Mouse (Mus musculus) heart, postnatal 0 days (tissue): ENCODE measurements around the gene Nup214. TPM values are rescaled to one million over a fixed set of nuclear protein-coding genes. Genes with fewer than 3 reads are reported as not detected.
"Not testable (repeated sequence)": the region's sequence is repeated elsewhere in the genome, so short reads cannot be mapped to it uniquely, and the experiment has no call there.

Experiments used
- ATAC-seq: fragments of 200-750 bp; cut with Nextera tagmentation; 2 replicates; pipeline ENCODE4 v1.8.0; 2017; ENCODE audit warnings: low read depth, moderate number of reproducible peaks, moderate library complexity; ENCODE audit not compliant: insufficient read depth
- DNase-seq: peaks from one replicate; pipeline ENCODE4 v3.0.0-alpha.2; 2016; ENCODE audit warnings: low spot score
- H3K27ac ChIP-seq: fragments of 300-500 bp; sonication (generic); 2 replicates; pipeline ENCODE4 v1.5.1; 2014; ENCODE audit warnings: low read depth, mild to moderate bottlenecking
- H3K27me3 ChIP-seq: fragments of 300-500 bp; sonication (generic); 2 replicates; pipeline ENCODE4 v1.6.1; 2014; ENCODE audit warnings: low read length, mixed read lengths; ENCODE audit not compliant: control insufficient read depth, insufficient read depth
- H3K36me3 ChIP-seq: fragments of 300-500 bp; sonication (generic); replicated peaks from 2 replicates; pipeline ENCODE4 v1.6.1; 2014; ENCODE audit warnings: low read length, mixed read lengths; ENCODE audit not compliant: control insufficient read depth, insufficient read depth
- H3K4me1 ChIP-seq: fragments of 300-500 bp; sonication (generic); 2 replicates; pipeline ENCODE4 v1.6.1; 2014; ENCODE audit warnings: antibody characterized with exemption; ENCODE audit not compliant: control insufficient read depth, insufficient read depth
- H3K4me2 ChIP-seq: fragments of 300-500 bp; sonication (generic); 2 replicates; pipeline ENCODE4 v1.6.1; 2014; ENCODE audit warnings: low read depth, mild to moderate bottlenecking, low read length, moderate library complexity
- H3K4me3 ChIP-seq: fragments of 300-500 bp; sonication (generic); 2 replicates; pipeline ENCODE4 v1.5.1; 2014; ENCODE audit warnings: low read depth, low read length
- H3K9ac ChIP-seq: fragments of 300-500 bp; sonication (generic); replicated peaks from 2 replicates; pipeline ENCODE4 v1.6.1; 2014; ENCODE audit warnings: low read depth, low read length, mixed read lengths
- H3K9me3 ChIP-seq: fragments of 300-500 bp; sonication (generic); replicated peaks from 2 replicates; pipeline ENCODE4 v1.6.1; 2016; ENCODE audit warnings: low read length; ENCODE audit not compliant: control insufficient read depth
- CTCF ChIP-seq: IDR thresholded peaks from 2 replicates; pipeline ENCODE4 v1.5.1; 2016; ENCODE audit warnings: antibody characterized with exemption, control low read depth, low read depth
- EP300 ChIP-seq: IDR thresholded peaks from 2 replicates; pipeline ENCODE4 v1.6.1; 2016; ENCODE audit warnings: antibody characterized with exemption, low read depth
- WGBS: fragments of 180-500 bp; shearing (Covaris S2); extraction: QIAGEN DNeasy Blood & Tissue Kit; methylation state at CpG from one replicate; pipeline ENCODE4 v1.1.7; 2014; 5-methylcytosine and 5-hydroxymethylcytosine counted together
- polyA plus RNA-seq: library from polyadenylated mRNA; unstranded; fragments of >200 nt; fragmentation: Nextera tagmentation; extraction: Ambion mirVana; gene quantifications from 2 replicates; pipeline ENCODE4 v1.2.1, GENCODE M21; 2015
- total RNA-seq: library from RNA; depleted of rRNA; stranded (reverse); fragments of >200 nt; gene quantifications from 2 replicates; pipeline ENCODE4 v1.2.3, GENCODE M21; 2014; ENCODE audit warnings: low replicate concordance

The Nup214 gene
- total and polyA plus RNA-seq, 2 experiments from 2014 or later, result 17.3 to 35.7 TPM

DNA sequence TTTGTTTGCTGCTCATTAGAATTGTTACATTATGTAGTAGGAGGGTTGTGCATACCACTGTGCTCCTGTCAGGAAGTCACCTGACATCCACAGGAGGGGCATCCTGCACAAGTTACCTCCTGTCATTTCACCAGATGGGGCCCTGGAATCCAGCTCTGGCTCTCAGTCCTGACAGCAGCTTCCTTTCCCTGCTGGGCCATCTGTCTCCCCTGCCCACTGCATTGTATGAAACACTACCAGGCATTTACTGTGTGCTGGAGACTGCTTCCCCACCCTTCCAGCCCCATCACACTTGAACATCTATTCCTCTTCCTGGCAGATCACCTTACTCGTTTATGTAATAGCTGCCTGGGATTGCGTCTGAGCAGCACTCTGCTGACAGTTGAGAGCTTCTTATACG, 55.4 kb downstream of the Nup214 start:
- Histone ChIP-seq H3K4me1 (no peaks in the 10 kb centered on the region), H3K36me3 (peaks cover 85% of the 10 kb centered on the region), H3K27me3 (no peaks in the 10 kb centered on the region), H3K9ac (no peak overlapping the region), H3K9me3 (no peaks in the 10 kb centered on the region), H3K4me2 (no peak overlapping the region), H3K4me3 (no peak overlapping the region), H3K27ac (no peak overlapping the region)
- WGBS, result 77% methylated on average over 3 of the region's 3 CpGs
- TF ChIP-seq CTCF (no peak), EP300 (no peak)
- ATAC-seq (no peak), DNase-seq (no peak)

DNA sequence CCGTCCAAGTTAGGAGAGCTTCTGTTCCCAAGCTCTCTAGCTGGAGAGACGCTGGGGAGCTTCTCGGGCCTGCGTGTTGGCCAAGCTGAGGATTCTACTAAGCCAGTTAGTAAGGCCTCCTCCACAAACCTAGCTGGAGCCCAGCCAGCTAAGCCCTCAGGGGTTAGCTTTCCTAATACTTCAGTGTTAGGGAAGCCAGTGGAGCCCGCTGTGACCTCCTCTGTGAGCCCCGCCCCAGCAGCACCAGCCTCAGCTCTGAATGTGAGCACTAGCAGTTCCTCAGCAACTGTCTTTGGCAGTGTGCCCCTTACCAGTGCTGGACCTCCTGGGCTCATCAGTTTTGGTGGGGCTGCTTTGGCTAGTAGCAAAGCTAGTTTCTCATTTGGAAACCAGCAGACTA, 59.2 kb downstream of the Nup214 start:
- H3K9me3 ChIP-seq, result no peaks in the 10 kb centered on the region
- H3K4me1 ChIP-seq, result peaks cover 10% of the 10 kb centered on the region; the same call in 1 of the 2 replicates
- H3K36me3 ChIP-seq, result peaks cover 77% of the 10 kb centered on the region
- H3K9ac ChIP-seq, result no peak overlapping the region
- DNase-seq, result no peak
- no peak for TF ChIP-seq CTCF
- ATAC-seq, result no peak
- no peak overlapping the region for H3K27ac ChIP-seq
- H3K4me2 ChIP-seq, result no peak overlapping the region
- H3K4me3 ChIP-seq, result no peak overlapping the region
- no peaks in the 10 kb centered on the region for H3K27me3 ChIP-seq
- 72% methylated on average over 6 of the region's 6 CpGs for WGBS

GRCm38 (mm10) chr2:32034206-32034605, 60.0 kb downstream of the Nup214 start:
- Histone ChIP-seq H3K4me2 (no peak overlapping the region), H3K9me3 (no peaks in the 10 kb centered on the region), H3K9ac (no peak overlapping the region), H3K36me3 (peaks cover 79% of the 10 kb centered on the region), H3K4me3 (no peak overlapping the region), H3K4me1 (peaks cover 13% of the 10 kb centered on the region; the same call in 1 of the 2 replicates), H3K27ac (no peak overlapping the region; the same call in 1 of the 2 replicates), H3K27me3 (no peaks in the 10 kb centered on the region)
- no peak for ATAC-seq
- no peak for TF ChIP-seq CTCF
- no peak for TF ChIP-seq EP300
- DNase-seq, result no peak
- 86% methylated on average over 6 of the region's 6 CpGs for WGBS

GRCm38 (mm10) chr2:32037279-32037858, 63.1 kb downstream of the Nup214 start:
- no peak for TF ChIP-seq CTCF
- TF ChIP-seq EP300, result no peak

GRCm38 (mm10) chr2:32038661-32039081, 64.4 kb downstream of the Nup214 start:
- DNase-seq (no peak), ATAC-seq (peak; percentile 45)
- peaks cover 61% of the 10 kb centered on the region for H3K36me3 ChIP-seq
- H3K27ac ChIP-seq, result no peak overlapping the region
- H3K4me3 ChIP-seq, result no peak overlapping the region
- no peak overlapping the region for H3K9ac ChIP-seq
- 35% methylated on average over 8 of the region's 8 CpGs for WGBS
- no peaks in the 10 kb centered on the region for H3K9me3 ChIP-seq
- TF ChIP-seq CTCF, result no peak
- no peak for TF ChIP-seq EP300
- no peak overlapping the region for H3K4me2 ChIP-seq
- peaks cover 13% of the 10 kb centered on the region; the same call in 1 of the 2 replicates for H3K4me1 ChIP-seq
- H3K27me3 ChIP-seq, result no peaks in the 10 kb centered on the region

More at GRCm38 (mm10) chr2:32037279-32037858, 63.1 kb downstream of the Nup214 start:
- 0 out of 2 replicates have a peak, but pooled peaks have one; percentile 34 for ATAC-seq
- Histone ChIP-seq H3K27ac (peak overlapping the region; percentile 57), H3K9me3 (no peaks in the 10 kb centered on the region), H3K4me2 (no peak overlapping the region), H3K4me1 (peaks cover 13% of the 10 kb centered on the region; the same call in 1 of the 2 replicates), H3K9ac (peak overlapping the region; percentile 46; the same call in 1 of the 2 replicates), H3K36me3 (peaks cover 67% of the 10 kb centered on the region), H3K27me3 (no peaks in the 10 kb centered on the region), H3K4me3 (no peak overlapping the region)
- WGBS, result 53% methylated on average over 6 of the region's 6 CpGs
- no peak for DNase-seq

- H3K27ac ChIP-seq, H3K27me3 ChIP-seq, DNase-seq, H3K4me2 ChIP-seq, H3K9me3 ChIP-seq, ATAC-seq, H3K9ac ChIP-seq, H3K4me3 ChIP-seq: not testable (repeated sequence)
- peaks cover 50% of the 10 kb centered on the region for H3K36me3 ChIP-seq
- 91% methylated on average over 9 of the region's 9 CpGs for WGBS
- H3K4me1 ChIP-seq, result peaks cover 22% of the 10 kb centered on the region
These were observed 66.4 kb downstream of the Nup214 start for GRCm38 (mm10) chr2:32040646-32041045.
